Mouse (Mus musculus) T-cell, adult 66 days (primary cell): ENCODE results near the gene Ces2e. TPM values are rescaled to one million over a fixed set of nuclear protein-coding genes. Genes with fewer than 3 reads are reported as not detected.

Experiments used
- total RNA-seq, 2 experiments: library from RNA; stranded (reverse); gene quantifications; 3 replicates in 1 of 2; 4 replicates in 1 of 2; pipeline ENCODE4 v1.2.4; 2023

The Ces2e gene
- not detected for total RNA-seq

GRCm38 (mm10) chr8:104925972-104926596, at the start of gene Ces2e:
Gene Ces2e, plus strand, starts transcription at chr8:104926260.

DNA sequence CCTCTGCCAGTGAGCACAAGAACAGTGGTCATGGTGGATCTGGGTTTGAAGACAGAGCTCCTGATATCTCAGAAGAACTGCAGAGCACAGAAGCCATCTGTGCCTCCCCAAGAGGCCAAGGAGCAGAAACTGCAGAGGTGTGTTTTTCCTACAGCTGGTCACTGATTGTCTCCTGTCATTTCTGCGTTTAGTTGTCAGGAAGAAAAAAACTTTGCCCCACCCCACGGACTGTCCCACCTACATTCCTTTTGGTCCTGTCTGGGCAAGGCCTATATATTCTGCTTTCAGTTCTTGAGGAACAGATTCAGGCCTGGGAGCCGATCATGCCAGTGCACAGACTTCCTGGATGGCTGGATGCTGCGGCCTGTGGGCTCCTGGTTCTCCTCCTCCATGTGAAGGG, 21.0 kb downstream of the Ces2e start, which contains the start of gene Ces2f:
TSS of gene Ces2f (plus strand) at position 301 of the 400 bp plus-strand sequence.

GRCm38 (mm10) chr8:104961537-104961961, 35.5 kb downstream of the Ces2e start, which contains the start of gene Ces2g:
Gene Ces2g, plus strand, starts transcription at chr8:104961718.

Other genes starting within 250 kb of the Ces2e start
- gene Ces2a, start 192.3 kb upstream of the Ces2e start, total RNA-seq = not detected
- gene Ces2b, start 94.7 kb upstream of the Ces2e start, total RNA-seq = not detected
- 1 to 10 TPM in 1 of 2 experiments, not detected in 1; 1.0 TPM for gene Ces2c, start 79.2 kb upstream of the Ces2e start, total RNA-seq
- not detected for gene Ces2f, start 21.1 kb downstream of the Ces2e start, total RNA-seq
- 1 to 10 TPM; 2.1 to 3.4 TPM for gene Ces2g, start 35.5 kb downstream of the Ces2e start, total RNA-seq
- gene Ces2h, start 74.6 kb downstream of the Ces2e start, total RNA-seq = not detected
- not detected for gene Ces3a, start 122.3 kb downstream of the Ces2e start, total RNA-seq
- not detected for gene Ces3b, start 157.5 kb downstream of the Ces2e start, total RNA-seq
- gene Ces4a, start 205.5 kb downstream of the Ces2e start, total RNA-seq = not detected
- gene Cbfb, start 244.4 kb downstream of the Ces2e start, total RNA-seq = 100 to 1,000 TPM; 114 to 128 TPM